Mouse (Mus musculus): ENCODE measurements around the gene Slc9a4.

DNA sequence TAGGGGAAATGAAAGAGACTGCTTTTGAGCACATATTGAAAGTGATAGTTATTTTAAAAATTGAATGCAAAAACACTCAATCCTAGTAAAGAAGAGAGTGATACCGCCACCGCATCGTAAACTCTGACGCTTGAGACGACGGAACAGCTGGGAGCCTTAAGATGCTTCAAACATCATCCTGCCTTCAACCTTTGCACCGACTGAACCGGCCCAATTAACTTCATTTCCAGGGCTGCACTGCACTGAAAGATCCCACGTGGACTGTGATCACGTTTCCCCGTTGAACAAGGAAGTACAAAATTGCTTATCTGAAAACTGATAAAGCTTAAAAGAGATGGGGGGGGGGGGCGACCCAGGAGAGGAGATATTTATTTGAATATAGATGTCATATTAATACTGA is 79.1 kb downstream of the Slc9a4 start:
- TF ChIP-seq CTCF (IDR thresholded peaks at IDR 0.05; ENCODE audit: control insufficient read depth, insufficient read depth, insufficient replicate concordance, low read depth, low read length) (no peak), POLR2A (IDR thresholded peaks at IDR 0.05; ENCODE audit: control insufficient read depth, low read depth, low read length) (no peak)
